Mouse (Mus musculus) small intestine, adult 2 months (tissue): ENCODE data around the gene Cacna2d3. TPM values are rescaled to one million over a fixed set of nuclear protein-coding genes. Genes with fewer than 3 reads are reported as not detected.

Experiments used
- H3K27ac ChIP-seq: fragments of 200-500 bp; 2 replicates; pipeline ENCODE4 v1.5.1; 2012; ENCODE audit warnings: low read depth, low read length, control low read depth, inconsistent platforms; ENCODE audit not compliant: insufficient read depth
- H3K27me3 ChIP-seq: fragments of 200-500 bp; 2 replicates; pipeline ENCODE4 v1.6.1; 2012; ENCODE audit warnings: mild to moderate bottlenecking, moderate library complexity, low read length, inconsistent platforms; ENCODE audit not compliant: control insufficient read depth, insufficient read depth
- H3K36me3 ChIP-seq: fragments of 200-500 bp; 2 replicates; pipeline ENCODE4 v1.6.1; 2012; ENCODE audit warnings: mild to moderate bottlenecking, low read length, control low read depth, inconsistent platforms; ENCODE audit not compliant: control insufficient read depth, insufficient read depth
- H3K4me1 ChIP-seq: fragments of 200-500 bp; 2 replicates; pipeline ENCODE4 v1.6.1; 2012; ENCODE audit warnings: low read length, inconsistent platforms, mixed read lengths; ENCODE audit not compliant: control insufficient read depth, insufficient read depth, insufficient read length
- H3K4me3 ChIP-seq: fragments of 200-500 bp; 2 replicates; pipeline ENCODE4 v1.5.1; 2012; ENCODE audit warnings: low read depth, mild to moderate bottlenecking, control low read depth, inconsistent platforms, low read length, moderate library complexity
- CTCF ChIP-seq: fragments of 200-500 bp; IDR thresholded peaks from 2 replicates; pipeline ENCODE4 v1.5.1; 2012; ENCODE audit warnings: low read depth, mild to moderate bottlenecking, control low read depth, inconsistent platforms, low read length, moderate library complexity, mixed read lengths; ENCODE audit not compliant: insufficient replicate concordance, insufficient read length; ENCODE audit errors: extremely low read depth
- POLR2A ChIP-seq: fragments of 200-500 bp; IDR thresholded peaks from 2 replicates; pipeline ENCODE4 v1.6.1; 2012; ENCODE audit warnings: low read depth, mild to moderate bottlenecking, control low read depth, inconsistent platforms, low read length, moderate library complexity
- WGBS: fragments of 180-500 bp; shearing (Covaris S2); methylation state at CpG from one replicate; pipeline ENCODE4 v1.1.7; 2018; 5-methylcytosine and 5-hydroxymethylcytosine counted together
- polyA plus RNA-seq: library from polyadenylated mRNA; depleted of rRNA; stranded (reverse); fragments of >200 nt; gene quantifications from 2 replicates; pipeline ENCODE4 v1.2.3, GENCODE M21; 2012; rRNA removed

Cacna2d3 gene
- 0.20 and 0.27 TPM in 2 replicates for polyA plus RNA-seq

- TF ChIP-seq POLR2A = no peak
- no peak for TF ChIP-seq CTCF
- no peaks in the 10 kb centered on the region for H3K36me3 ChIP-seq
- peaks cover 27% of the 10 kb centered on the region for H3K27me3 ChIP-seq
- no peak within 1 kb of the TSS for H3K27ac ChIP-seq
- H3K4me1 ChIP-seq = peaks cover 3% of the 10 kb centered on the region; the same call in 1 of the 2 replicates
- H3K4me3 ChIP-seq = peak within 1 kb of the TSS; percentile 59
- WGBS = 2% methylated on average over 94 of the region's 109 CpGs
These were observed at the start of gene Cacna2d3 for GRCm38 (mm10) chr14:29721488-29722385. TSS of gene Cacna2d3 (minus strand) at chr14:29721864.

GRCm38 (mm10) chr14:29769486-29769885 is 47.8 kb upstream of the Cacna2d3 start:
- Histone ChIP-seq H3K27ac (no peak overlapping the region), H3K36me3 (no peaks in the 10 kb centered on the region), H3K4me1 (no peaks in the 10 kb centered on the region), H3K4me3 (no peak overlapping the region), H3K27me3 (no peaks in the 10 kb centered on the region)
- TF ChIP-seq POLR2A = no peak
- TF ChIP-seq CTCF = no peak
- WGBS = 84% methylated on average over 4 of the region's 4 CpGs

GRCm38 (mm10) chr14:29752876-29753275 is 31.2 kb upstream of the Cacna2d3 start:
- no peaks in the 10 kb centered on the region for H3K36me3 ChIP-seq
- no peaks in the 10 kb centered on the region for H3K27me3 ChIP-seq
- TF ChIP-seq CTCF (no peak), POLR2A (no peak)
- no peaks in the 10 kb centered on the region for H3K4me1 ChIP-seq
- no peak overlapping the region for H3K4me3 ChIP-seq
- WGBS = 65% methylated on average over 5 of the region's 5 CpGs
- no peak overlapping the region for H3K27ac ChIP-seq

- TF ChIP-seq CTCF (no peak), POLR2A (no peak)
- no peak overlapping the region for H3K27ac ChIP-seq
- no peaks in the 10 kb centered on the region for H3K4me1 ChIP-seq
- no peaks in the 10 kb centered on the region for H3K27me3 ChIP-seq
- H3K4me3 ChIP-seq = no peak overlapping the region
- WGBS = 67% methylated on average over 2 of the region's 2 CpGs
- H3K36me3 ChIP-seq = no peaks in the 10 kb centered on the region
These were observed 17.1 kb upstream of the Cacna2d3 start for GRCm38 (mm10) chr14:29738751-29739150.

- 80% methylated on average over 4 of the region's 4 CpGs for WGBS
- Histone ChIP-seq H3K4me1 (no peaks in the 10 kb centered on the region), H3K4me3 (no peak overlapping the region), H3K27me3 (no peaks in the 10 kb centered on the region), H3K27ac (no peak overlapping the region), H3K36me3 (no peaks in the 10 kb centered on the region)
- TF ChIP-seq CTCF = no peak
- no peak for TF ChIP-seq POLR2A
These were observed 8.6 kb upstream of the Cacna2d3 start for GRCm38 (mm10) chr14:29730256-29730655.

- H3K27ac ChIP-seq = no peak overlapping the region
- H3K27me3 ChIP-seq = no peaks in the 10 kb centered on the region
- TF ChIP-seq POLR2A = no peak
- TF ChIP-seq CTCF = no peak
- no peaks in the 10 kb centered on the region for H3K4me1 ChIP-seq
- 70% methylated on average over 4 of the region's 4 CpGs for WGBS
- no peak overlapping the region for H3K4me3 ChIP-seq
- no peaks in the 10 kb centered on the region for H3K36me3 ChIP-seq
These were observed 7.3 kb upstream of the Cacna2d3 start for GRCm38 (mm10) chr14:29729009-29729408.

- H3K36me3 ChIP-seq = no peaks in the 10 kb centered on the region
- 80% methylated on average over 9 of the region's 9 CpGs for WGBS
These were observed 5.9 kb upstream of the Cacna2d3 start for GRCm38 (mm10) chr14:29727596-29727995.

More at GRCm38 (mm10) chr14:29727596-29727995, 5.9 kb upstream of the Cacna2d3 start:
- Histone ChIP-seq H3K4me3 (no peak overlapping the region), H3K27ac (no peak overlapping the region), H3K27me3 (peaks cover 9% of the 10 kb centered on the region), H3K4me1 (0 out of 2 replicates have a peak, but pooled peaks cover under 1% of the 10 kb centered on the region)
- TF ChIP-seq POLR2A = no peak
- TF ChIP-seq CTCF = no peak
